Mouse (Mus musculus): Measurements from ENCODE around the gene Gid4.
A peak's percentile ranks its signal among the peaks of the same experiment; 100 is the strongest.

- TF ChIP-seq CTCF (IDR thresholded peaks at IDR 0.05; ENCODE audit: low read depth) (peak; percentile 64), EP300 (IDR thresholded peaks at IDR 0.05; ENCODE audit: low read depth) (no peak)
Observed at GRCm38 (mm10) chr11:60412173-60412572, 4.8 kb upstream of the Gid4 start.

All from heart, postnatal 0 days (tissue).